Mouse (Mus musculus) WW6 (cell line): ENCODE results near the gene Lbx2.

Source experiments
- DNase-seq: peaks from one replicate; pipeline ENCODE4 v3.0.0-alpha.2; 2013; ENCODE audit warnings: low read depth, low spot score

The Lbx2 gene

DNA sequence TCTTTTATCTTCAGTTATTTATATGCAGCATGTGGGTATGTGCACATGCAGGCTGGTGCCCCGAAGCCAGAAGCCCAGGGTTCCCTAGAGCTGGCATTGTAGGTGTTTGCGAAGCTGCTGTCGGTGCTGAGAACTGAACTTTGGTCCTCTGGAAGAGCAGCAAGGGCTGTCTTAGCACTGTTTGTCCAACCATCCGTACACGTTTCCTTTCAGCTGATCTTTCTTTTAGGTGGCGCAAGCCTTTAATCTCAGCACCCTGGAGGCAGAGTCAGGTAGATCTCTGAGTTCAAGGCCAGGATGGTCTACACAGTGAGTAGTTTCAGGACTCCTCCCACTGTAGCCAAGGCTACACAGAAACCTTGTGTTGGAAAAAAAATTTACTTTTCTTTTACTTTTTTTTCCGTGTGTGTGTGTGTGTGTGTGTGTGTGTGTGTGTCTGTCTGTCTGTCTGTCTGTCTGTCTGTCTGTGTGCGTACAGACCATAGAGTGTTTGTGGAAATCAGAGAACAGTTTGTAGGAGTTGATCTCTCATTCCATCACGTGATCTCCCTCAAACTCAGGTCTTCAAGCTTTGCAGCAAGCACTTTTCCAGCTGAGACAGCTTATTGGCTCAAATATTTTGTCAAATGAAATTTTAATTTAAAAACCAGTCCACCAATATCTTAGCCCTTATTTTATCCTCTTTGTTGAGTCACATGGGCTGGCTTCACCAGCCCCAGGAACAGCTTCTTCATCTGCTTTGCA is 46.2 kb downstream of the Lbx2 start:
- DNase-seq: no peak

DNA sequence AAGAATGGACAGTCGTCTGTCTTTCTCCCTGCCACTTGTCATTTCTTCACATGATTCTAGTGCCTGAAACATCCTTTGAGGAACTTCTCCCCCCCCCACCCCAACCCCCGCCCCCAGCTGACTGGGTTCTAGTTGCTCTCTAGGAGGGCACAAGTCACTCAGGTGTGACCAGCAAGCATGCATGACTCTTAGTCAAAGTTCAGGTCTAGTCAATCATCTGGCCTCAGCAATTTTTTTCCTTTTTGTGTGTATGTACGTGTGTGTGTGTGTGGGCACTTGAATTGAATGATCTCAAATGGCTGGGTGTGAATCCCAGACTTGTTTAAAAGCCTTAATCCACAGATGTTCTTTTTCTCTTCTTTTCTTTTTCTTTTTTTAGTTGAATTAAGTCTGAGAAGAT is 48.1 kb downstream of the Lbx2 start:
- DNase-seq: no peak

DNA sequence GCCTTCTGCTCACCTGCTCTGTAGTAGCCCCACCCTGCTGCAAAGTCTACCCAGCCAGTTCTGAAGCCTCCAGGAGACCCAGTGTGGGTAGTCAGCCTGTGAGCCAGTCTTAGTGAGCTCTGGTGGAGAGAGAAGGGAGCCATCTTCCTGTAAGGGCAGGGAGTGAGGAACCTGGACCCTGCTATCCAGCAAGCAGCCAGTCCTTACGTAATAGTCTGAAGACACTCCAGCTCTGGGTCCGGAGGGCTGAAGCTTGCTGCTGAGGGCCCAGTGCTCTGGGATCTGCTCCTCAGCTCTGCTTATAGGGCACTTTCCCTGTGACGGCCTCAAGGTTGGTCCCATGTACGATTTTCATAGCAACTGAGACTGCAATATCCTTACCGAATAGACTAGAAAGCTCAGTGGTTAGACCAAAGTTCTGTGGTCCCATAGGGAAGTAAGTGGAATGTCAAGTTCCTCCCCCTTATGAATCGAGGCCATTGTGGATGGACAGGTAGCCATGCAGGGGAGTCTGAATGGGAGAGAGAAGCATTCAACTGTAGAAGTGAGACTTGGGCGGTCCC is 48.9 kb downstream of the Lbx2 start, which contains the start of gene Rtkn:
Gene Rtkn, plus strand, starts transcription at position 513 of the 563 bp plus-strand sequence.
- no peak for DNase-seq

GRCm38 (mm10) chr6:83135571-83136161 is 49.5 kb downstream of the Lbx2 start:
- DNase-seq: no peak

DNA sequence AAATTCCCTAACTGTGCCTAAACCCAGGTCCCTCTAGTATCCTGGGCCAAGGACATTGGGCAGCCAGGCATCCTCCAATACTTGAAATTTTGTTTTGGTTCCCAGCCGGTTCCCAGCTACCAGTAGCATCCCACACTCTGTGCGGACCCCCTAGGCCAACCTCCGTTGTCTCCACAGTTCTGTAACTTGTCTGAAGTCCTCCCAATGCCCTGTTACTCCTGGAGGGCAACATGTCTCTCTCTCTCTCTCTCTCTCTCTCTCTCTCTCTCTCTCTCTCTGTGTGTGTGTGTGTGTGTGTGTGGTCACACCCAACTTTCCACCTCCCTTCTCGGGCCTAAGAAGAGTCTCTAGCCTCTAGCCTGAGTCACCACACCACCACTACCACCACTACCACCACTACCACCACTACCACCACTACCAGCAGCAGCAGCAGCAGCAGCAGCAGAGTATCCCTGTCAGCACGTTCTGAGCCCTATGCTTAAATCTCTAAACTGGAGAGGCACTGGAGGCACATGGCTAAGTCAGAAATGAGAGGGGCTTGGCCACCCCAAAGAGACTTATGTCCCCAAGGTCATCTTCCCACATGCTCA is 50.2 kb downstream of the Lbx2 start:
- no peak for DNase-seq

GRCm38 (mm10) chr6:83136881-83137575 is 50.9 kb downstream of the Lbx2 start:
- DNase-seq: no peak

- DNase-seq: no peak
Observed at GRCm38 (mm10) chr6:83137576-83137950, 51.4 kb downstream of the Lbx2 start.
